Mouse (Mus musculus) bone marrow macrophage, adult 2 months (primary cell): Measurements from ENCODE around the gene Tmco4.
"Not testable (repeated sequence)": the region's sequence is repeated elsewhere in the genome, so short reads cannot be mapped to it uniquely, and the experiment has no call there.

Experiments
- CTCF ChIP-seq: IDR thresholded peaks from 2 replicates; pipeline ENCODE4 v1.5.1; 2012; ENCODE audit warnings: low read depth, mild to moderate bottlenecking, low read length, moderate library complexity
- POLR2A ChIP-seq: IDR thresholded peaks from 2 replicates; pipeline ENCODE4 v1.6.1; 2012; ENCODE audit warnings: mild to moderate bottlenecking, low read depth, low read length, borderline replicate concordance

DNA sequence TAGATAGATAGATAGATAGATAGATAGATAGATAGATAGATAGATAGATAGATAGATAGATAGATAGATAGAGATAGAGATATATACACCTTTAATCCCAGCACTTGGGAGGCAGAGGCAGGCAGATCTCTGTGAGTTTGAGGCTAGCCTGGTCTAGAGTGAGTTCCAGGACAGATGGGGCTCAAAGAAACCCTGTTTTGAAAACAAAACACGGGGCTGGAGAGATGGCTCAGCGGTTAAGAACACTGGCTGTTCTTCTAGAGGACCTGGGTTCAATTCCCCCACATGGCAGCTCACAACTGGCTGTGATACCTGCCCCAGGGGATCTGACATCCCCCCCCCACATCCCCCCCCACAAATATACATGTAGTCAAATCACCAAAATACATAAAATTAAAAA, 1.9 kb downstream of the Tmco4 start:
- TF ChIP-seq CTCF, POLR2A: not testable (repeated sequence)
